In genomic region chr9:6424606-6425005, GRCm38 (mm10) we compare ENCODE assay signal across 20 mouse cellular contexts.
A peak's percentile ranks its signal among the peaks of the same experiment; 100 is the strongest.
DNase-seq lines count a peak whose midpoint lies in the region; ATAC-seq and TF ChIP-seq lines count a peak whose summit lies in the region.
"Had no signal": no experiment of that assay in that cellular context is flagged by ENCODE, and none has a peak within 500 bp of the region (broad histone marks: within the 10 kb centered on the region; RNA-seq: fewer than 3 reads in every experiment).

No protein-coding gene starts in this region.

- no peaks in the 10 kb centered on the region for H3K4me1 ChIP-seq in embryonic facial prominence, embryonic 14.5 days (ENCODE audit: control insufficient read depth, insufficient read depth, low read length)
- no peaks in the 10 kb centered on the region for H3K4me1 ChIP-seq in embryonic facial prominence, embryonic 10.5 days
- no peaks in the 10 kb centered on the region for H3K4me1 ChIP-seq in hindbrain, postnatal 0 days (ENCODE audit: insufficient read depth, low read length)
- H3K4me1 ChIP-seq in hindbrain, embryonic 12.5 days, result no peaks in the 10 kb centered on the region
- H3K4me1 ChIP-seq: embryonic facial prominence, embryonic 12.5 days; forebrain, embryonic 12.5 days; heart, embryonic 15.5 days had no signal

- no peak overlapping the region for H3K4me3 ChIP-seq in embryonic facial prominence, embryonic 14.5 days (ENCODE audit: low read depth, low read length)
- H3K4me3 ChIP-seq in embryonic facial prominence, embryonic 10.5 days, result no peak overlapping the region
- H3K4me3 ChIP-seq in hindbrain, postnatal 0 days (ENCODE audit: low read length), result no peak overlapping the region
- H3K4me3 ChIP-seq in hindbrain, embryonic 12.5 days, result no peak overlapping the region
- H3K4me3 ChIP-seq: embryonic facial prominence, embryonic 12.5 days; forebrain, embryonic 12.5 days; heart, embryonic 15.5 days had no signal

- no peaks in the 10 kb centered on the region for H3K9me3 ChIP-seq in embryonic facial prominence, embryonic 14.5 days (ENCODE audit: control insufficient read depth, low read length)
- H3K9me3 ChIP-seq in embryonic facial prominence, embryonic 10.5 days, result no peaks in the 10 kb centered on the region
- H3K9me3 ChIP-seq in hindbrain, postnatal 0 days (ENCODE audit: low read length), result no peaks in the 10 kb centered on the region
- H3K9me3 ChIP-seq in hindbrain, embryonic 12.5 days (replicated peaks), result no peaks in the 10 kb centered on the region
- H3K9me3 ChIP-seq: embryonic facial prominence, embryonic 12.5 days; forebrain, embryonic 12.5 days; heart, embryonic 15.5 days had no signal

- no peak for TF ChIP-seq POLR2A in brain, embryonic 14.5 days (IDR thresholded peaks at IDR 0.05; ENCODE audit: borderline replicate concordance, extremely low read depth, insufficient read depth, insufficient read length, poor library complexity, severe bottlenecking)

- TF ChIP-seq CTCF in hindbrain, postnatal 0 days (IDR thresholded peaks at IDR 0.05; ENCODE audit: low read depth), result no peak
- no peak for TF ChIP-seq CTCF in brain, embryonic 14.5 days (IDR thresholded peaks at IDR 0.05; ENCODE audit: borderline replicate concordance, extremely low read depth, insufficient read depth, insufficient read length)

- H3K27me3 ChIP-seq in embryonic facial prominence, embryonic 14.5 days (replicated peaks; ENCODE audit: control insufficient read depth, insufficient read depth, low read length), result no peaks in the 10 kb centered on the region
- no peaks in the 10 kb centered on the region for H3K27me3 ChIP-seq in embryonic facial prominence, embryonic 10.5 days (replicated peaks; ENCODE audit: low read depth, poor library complexity, severe bottlenecking)
- H3K27me3 ChIP-seq in hindbrain, postnatal 0 days (ENCODE audit: insufficient read depth, low read length), result no peaks in the 10 kb centered on the region
- no peaks in the 10 kb centered on the region for H3K27me3 ChIP-seq in hindbrain, embryonic 12.5 days
- H3K27me3 ChIP-seq: embryonic facial prominence, embryonic 12.5 days; forebrain, embryonic 12.5 days; heart, embryonic 15.5 days had no signal

- no peak overlapping the region for H3K9ac ChIP-seq in embryonic facial prominence, embryonic 14.5 days (ENCODE audit: low read depth, low read length)
- H3K9ac ChIP-seq in hindbrain, postnatal 0 days (replicated peaks; ENCODE audit: low read length), result no peak overlapping the region
- no peak overlapping the region for H3K9ac ChIP-seq in hindbrain, embryonic 12.5 days
- H3K9ac ChIP-seq: embryonic facial prominence, embryonic 12.5 days; forebrain, embryonic 12.5 days; heart, embryonic 15.5 days had no signal

- DNase-seq in cerebellum, adult 9-10 months, result peak; percentile 11
- DNase-seq in cerebellum, adult 11-12 months, result no peak
- DNase-seq in embryonic facial prominence, embryonic 14.5 days (ENCODE audit: low spot score), result peak; percentile 17
- no peak for DNase-seq in embryonic facial prominence, embryonic 10.5 days (ENCODE audit: low spot score)
- peak; percentile 45 for DNase-seq in hindbrain, postnatal 0 days (ENCODE audit: low spot score)
- DNase-seq in brain, embryonic 14.5 days (ENCODE audit: low read depth), result peak; percentile 35
- DNase-seq: adrenal gland, postnatal 10 days; embryo, embryonic 11 days; gastrocnemius, postnatal 10 days; heart, adult 18-20 months; heart, postnatal 14 days; kidney, adult 8-10 months had no signal

- no peaks in the 10 kb centered on the region for H3K36me3 ChIP-seq in embryonic facial prominence, embryonic 14.5 days (ENCODE audit: control insufficient read depth, insufficient read depth, low read length)
- H3K36me3 ChIP-seq in embryonic facial prominence, embryonic 10.5 days (replicated peaks), result no peaks in the 10 kb centered on the region
- no peaks in the 10 kb centered on the region for H3K36me3 ChIP-seq in hindbrain, postnatal 0 days (ENCODE audit: insufficient read depth, low read length)
- no peaks in the 10 kb centered on the region for H3K36me3 ChIP-seq in hindbrain, embryonic 12.5 days
- H3K36me3 ChIP-seq: embryonic facial prominence, embryonic 12.5 days; forebrain, embryonic 12.5 days; heart, embryonic 15.5 days had no signal

- ATAC-seq in embryonic facial prominence, embryonic 14.5 days (ENCODE audit: low read depth), result no peak
- no peak for ATAC-seq in hindbrain, postnatal 0 days
- no peak for ATAC-seq in hindbrain, embryonic 12.5 days (ENCODE audit: low FRiP score)
- ATAC-seq: forebrain, embryonic 16.5 days; inflammation-experienced regulatory T-cells, adult 6 months; intestine, postnatal 0 days had no signal

- no peak overlapping the region for H3K4me2 ChIP-seq in embryonic facial prominence, embryonic 14.5 days (ENCODE audit: low read depth, low read length)
- H3K4me2 ChIP-seq in hindbrain, postnatal 0 days (ENCODE audit: low read depth, low read length), result no peak overlapping the region
- H3K4me2 ChIP-seq in hindbrain, embryonic 12.5 days (replicated peaks), result no peak overlapping the region
- H3K4me2 ChIP-seq: embryonic facial prominence, embryonic 12.5 days; forebrain, embryonic 12.5 days; heart, embryonic 11.5 days; heart, embryonic 15.5 days had no signal

- H3K27ac ChIP-seq in embryonic facial prominence, embryonic 14.5 days (replicated peaks; ENCODE audit: low read depth, low read length), result no peak overlapping the region
- H3K27ac ChIP-seq in embryonic facial prominence, embryonic 10.5 days (replicated peaks), result no peak overlapping the region
- H3K27ac ChIP-seq in hindbrain, postnatal 0 days, result no peak overlapping the region
- H3K27ac ChIP-seq in hindbrain, embryonic 12.5 days, result no peak overlapping the region
- H3K27ac ChIP-seq: embryonic facial prominence, embryonic 12.5 days; forebrain, embryonic 12.5 days; heart, embryonic 15.5 days had no signal

Comparison
In these comparisons a context has a peak if more than half of its experiments do, and no peak if none do; other contexts are left out.
1. DNase-seq: peak in cerebellum, adult 9-10 months (single experiment), embryonic facial prominence, embryonic 14.5 days (single experiment), hindbrain, postnatal 0 days (single experiment) and brain, embryonic 14.5 days (single experiment); none in cerebellum, adult 11-12 months (single experiment) and embryonic facial prominence, embryonic 10.5 days (single experiment).